Mouse (Mus musculus) kidney, postnatal 10 days (tissue): ENCODE results near the gene Gm3558.
"Not testable (repeated sequence)": the region's sequence is repeated elsewhere in the genome, so short reads cannot be mapped to it uniquely, and the experiment has no call there.

ENCODE experiments used
- DNase-seq: peaks from one replicate; pipeline ENCODE4 v3.0.0; 2021; ENCODE audit warnings: mixed read lengths

The Gm3558 gene

GRCm38 (mm10) chr14:7568382-7568781, at the start of gene Gm3558:
Gene Gm3558 (minus strand): TSS chr14:7568566.
- peak; percentile 6 for DNase-seq

- DNase-seq, result not testable (repeated sequence)
These were observed 27.1 kb upstream of the Gm3558 start, which contains the start of gene Gm10338 for GRCm38 (mm10) chr14:7595492-7595891. Gene Gm10338 (minus strand): TSS chr14:7595592.

GRCm38 (mm10) chr14:7567890-7568289, 476 bp downstream of the Gm3558 start:
- peak; percentile 5 for DNase-seq

GRCm38 (mm10) chr14:7567266-7567665, 1.1 kb downstream of the Gm3558 start:
- peak; percentile 6 for DNase-seq
